Mouse (Mus musculus) spleen, postnatal 14 days (tissue): ENCODE results near the gene 2310022A10Rik.

Experiments used
- DNase-seq, 2 experiments: peaks; one replicate each; pipeline ENCODE4 v3.0.0; 2021 to 2022; ENCODE audit warnings: low spot score in 2 of 2

The 2310022A10Rik gene

DNA sequence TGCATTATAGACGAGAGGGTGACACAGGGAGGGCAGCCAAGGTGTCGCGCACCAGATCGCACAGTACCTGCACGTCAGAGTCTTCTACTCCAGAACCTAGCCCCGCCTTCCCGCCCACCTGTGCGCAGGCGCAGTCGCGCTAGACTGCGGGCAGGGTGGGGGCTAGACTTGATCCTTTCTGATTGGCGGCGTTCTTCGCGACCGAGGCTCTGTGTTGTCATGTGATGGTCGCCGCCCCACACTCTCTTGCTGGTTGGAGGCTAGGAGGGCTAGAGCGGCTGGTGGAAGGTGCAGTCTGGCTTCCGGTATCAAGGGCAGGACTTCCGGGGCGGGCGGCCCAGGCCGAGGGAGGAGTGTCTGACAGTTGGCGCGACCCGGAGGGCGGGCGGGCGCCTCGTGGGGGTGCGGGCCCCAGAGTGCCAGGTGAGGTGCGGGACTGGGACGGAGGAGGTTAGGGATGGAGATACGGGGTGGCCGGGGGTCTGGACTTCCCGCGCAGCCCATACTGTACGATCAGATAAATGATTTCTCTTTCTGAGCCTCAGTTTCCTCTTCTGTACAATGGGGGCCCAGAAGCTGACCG is at the start of gene 2310022A10Rik, which contains the start of gene Pld3:
2310022A10Rik (plus strand) TSS at position 303 of the 583 bp plus-strand sequence.
Pld3 (minus strand) TSS at position 288 of the 583 bp plus-strand sequence.
- DNase-seq: peak; percentile 86 to 89

DNA sequence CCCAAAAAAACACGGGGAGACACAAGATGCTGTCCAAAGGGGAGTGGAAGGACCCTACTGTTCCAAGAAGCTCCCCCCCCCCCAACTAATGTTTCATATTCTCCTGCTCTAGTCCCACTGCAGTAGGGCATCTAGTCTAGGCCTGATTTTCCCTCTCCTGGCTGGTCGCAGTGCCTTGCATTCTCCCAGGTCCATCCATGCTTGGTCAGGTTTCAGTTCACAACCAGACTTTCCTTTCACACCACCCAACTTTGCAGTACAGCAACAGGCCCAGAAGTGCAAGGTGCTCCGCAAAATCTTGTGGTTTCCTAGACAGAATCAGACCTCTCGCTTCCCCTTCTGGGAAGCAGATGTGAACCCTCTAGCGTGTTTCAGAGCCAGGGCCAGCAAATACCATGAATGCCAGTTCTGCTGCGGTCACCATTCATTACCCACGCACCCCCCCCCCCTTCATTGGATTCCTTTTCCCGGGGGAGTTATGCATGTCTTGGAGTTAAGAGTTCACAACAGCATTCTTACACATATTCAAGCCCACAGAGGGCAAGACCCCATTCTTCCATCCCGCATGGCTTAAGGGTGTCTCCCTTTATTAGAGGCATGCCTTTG is 46.2 kb upstream of the 2310022A10Rik start:
- DNase-seq: no peak

DNA sequence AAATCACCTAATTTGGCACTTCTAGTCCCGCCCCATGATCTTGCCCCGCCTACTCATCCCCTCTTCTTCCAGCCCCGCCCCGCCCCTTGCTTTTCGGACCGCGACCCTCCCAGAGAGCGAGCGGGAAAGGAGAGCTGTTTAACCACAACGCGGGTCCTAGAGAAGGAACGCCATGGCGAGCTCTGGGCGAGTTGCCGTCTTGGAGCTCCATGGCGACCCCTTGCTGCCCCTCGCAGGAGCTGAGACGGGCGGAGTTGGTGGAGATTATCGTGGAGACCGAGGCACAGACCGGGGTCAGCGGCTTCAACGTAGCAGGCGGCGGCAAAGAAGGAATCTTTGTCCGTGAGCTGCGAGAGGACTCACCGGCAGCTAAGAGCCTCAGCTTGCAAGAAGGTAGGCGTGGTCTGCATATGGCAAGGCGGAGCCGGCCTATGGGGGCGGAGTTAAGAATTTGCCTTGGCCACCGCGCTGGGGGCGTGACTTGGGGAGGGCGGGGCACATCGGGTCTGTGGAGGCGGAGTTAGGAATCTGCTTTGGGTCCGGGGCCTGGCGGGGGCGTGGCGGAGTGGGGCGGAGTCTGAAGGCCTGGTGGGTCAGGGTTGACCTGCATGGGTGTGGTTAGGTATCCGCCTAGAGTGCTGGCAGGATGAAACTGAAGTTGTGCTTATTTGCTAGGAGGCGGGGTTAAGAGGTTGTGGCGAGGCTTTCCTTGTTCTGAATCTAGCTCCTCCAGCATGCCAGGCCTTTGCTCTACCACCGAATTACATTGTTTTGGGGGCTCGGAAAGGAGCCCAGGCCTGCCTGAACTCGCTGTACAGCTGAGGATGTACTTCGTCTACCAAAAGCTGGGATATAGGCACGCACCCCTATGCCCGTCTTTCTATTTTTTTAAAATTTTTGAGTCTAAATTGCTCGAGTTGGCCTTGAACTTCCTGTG is 45.1 kb upstream of the 2310022A10Rik start:
- DNase-seq: peak; percentile 100

DNA sequence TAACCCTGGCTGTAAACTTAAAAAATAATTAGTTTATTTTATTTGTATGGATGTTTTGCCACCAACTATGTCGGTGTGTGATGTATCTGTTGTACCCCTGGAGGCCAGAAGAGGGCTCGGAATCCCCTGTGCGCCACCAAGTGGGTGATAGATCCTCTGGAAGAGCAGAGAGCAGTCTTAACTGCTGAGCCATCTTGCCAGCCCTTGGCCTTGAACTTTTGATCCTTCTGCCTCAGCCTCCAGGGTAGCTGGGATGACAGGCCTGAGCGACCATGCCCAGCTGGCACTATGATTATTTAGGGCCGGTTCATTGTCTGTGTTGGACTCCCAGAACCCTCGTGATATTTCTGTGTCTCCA is 44.4 kb upstream of the 2310022A10Rik start:
- DNase-seq: peak; percentile 55 to 70

DNA sequence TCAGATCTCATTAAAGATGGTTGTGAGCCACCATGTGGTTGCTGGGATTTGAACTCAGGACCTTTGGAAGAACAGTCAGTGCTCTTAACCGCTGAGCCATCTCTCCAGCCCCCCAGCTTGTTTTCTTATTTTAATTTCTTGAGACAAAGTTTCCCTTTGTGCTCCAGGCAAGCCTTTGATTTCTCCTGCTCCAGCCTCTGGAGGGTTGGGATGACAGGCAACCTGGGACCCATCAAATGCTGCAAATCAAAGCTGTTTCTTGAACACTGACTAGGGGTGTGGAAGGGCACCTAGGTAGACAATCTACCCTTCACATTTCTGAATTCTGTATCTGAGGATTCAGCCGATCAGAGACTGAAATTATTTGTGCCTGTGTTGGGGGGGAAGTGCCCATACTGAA is 42.2 kb upstream of the 2310022A10Rik start:
- DNase-seq: no peak

DNA sequence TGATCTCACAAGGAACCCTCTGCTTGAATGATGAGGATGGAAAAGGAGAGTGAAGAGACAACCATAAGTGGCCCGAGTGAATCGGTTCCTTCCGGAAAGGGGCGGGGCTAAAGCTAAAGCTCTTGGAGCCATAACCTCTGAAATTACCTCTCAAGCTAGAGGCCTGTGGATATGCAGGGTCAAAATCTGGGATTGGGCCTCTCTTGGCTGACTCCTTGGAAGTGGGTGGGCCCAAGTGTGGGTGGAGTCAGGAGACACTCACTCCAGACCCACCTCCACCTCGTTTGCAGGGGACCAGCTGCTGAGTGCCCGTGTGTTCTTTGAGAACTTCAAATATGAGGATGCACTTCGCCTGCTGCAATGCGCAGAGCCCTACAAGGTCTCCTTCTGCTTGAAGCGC is 38.1 kb upstream of the 2310022A10Rik start:
- no peak for DNase-seq

DNA sequence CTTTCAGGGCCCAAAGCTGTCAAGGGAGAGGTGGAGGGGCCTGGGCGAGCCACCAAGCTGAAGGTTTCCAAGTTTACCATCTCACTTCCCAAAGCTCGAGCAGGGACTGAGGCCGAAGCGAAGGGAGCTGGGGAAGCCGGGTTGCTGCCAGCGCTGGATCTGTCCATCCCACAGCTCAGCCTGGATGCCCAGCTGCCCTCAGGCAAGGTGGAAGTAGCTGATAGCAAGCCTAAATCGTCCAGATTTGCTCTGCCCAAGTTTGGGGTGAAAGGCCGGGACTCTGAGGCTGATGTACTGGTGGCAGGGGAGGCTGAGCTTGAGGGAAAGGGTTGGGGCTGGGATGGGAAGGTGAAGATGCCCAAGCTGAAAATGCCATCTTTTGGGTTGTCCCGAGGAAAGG is 34.7 kb upstream of the 2310022A10Rik start:
- DNase-seq: no peak

DNA sequence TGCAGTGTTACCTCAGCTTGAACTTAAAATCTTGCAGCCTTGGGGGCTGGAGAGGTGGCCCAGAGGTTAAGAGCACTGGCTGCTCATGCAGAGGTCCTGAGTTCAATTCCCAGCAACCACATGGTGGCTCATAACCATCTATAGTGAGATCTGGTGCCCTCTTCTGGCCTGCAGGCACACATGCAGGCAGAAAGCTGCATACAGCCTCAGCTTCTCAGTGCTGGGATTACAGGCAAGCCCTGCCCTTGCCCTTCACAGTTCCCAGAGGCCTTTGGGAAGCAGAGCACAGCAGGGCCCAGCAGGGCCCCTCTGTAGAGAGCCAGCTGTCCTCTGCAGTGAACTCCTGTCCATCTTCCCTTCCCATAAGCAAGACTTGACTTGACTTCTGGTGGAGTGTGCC is 32.9 kb upstream of the 2310022A10Rik start:
- DNase-seq: no peak

DNA sequence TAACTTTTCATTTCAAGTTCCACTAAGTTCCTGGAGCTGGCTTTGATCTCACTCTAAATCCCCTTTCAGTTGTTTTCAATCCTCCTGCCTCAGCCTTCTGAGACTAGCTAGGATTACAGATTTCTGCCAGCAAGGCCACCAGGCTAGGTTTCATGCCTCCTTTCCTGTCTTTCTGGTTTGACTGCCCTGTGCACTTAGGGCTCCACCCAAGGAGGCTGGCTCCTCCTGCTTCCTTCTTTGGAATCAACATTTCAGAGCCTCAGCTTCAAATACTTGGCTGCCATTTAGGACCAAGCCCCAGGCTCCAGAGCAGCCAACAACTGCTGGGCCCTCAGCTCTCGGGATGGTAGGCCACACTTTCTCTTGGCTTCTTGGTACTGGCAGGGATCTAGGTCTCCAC is 32.4 kb upstream of the 2310022A10Rik start:
- DNase-seq: no peak

DNA sequence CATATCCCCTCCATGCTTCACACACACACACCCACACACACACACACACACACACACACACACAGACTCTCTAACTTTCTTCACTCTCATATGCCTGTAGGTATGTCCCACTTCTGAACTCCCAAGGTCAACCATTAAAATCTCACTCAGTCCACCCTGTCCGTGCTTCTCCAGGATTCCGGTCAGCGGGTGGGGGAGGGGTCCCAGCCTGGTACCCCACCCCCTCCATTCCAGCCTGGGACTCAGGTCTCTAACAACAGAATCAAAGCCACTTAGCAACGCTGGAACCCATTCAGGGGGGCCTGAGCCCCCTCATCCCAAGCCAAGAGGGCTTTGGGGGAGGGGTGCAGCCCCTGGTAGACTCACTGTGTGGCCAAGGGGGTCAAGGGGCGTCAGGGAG is 30.1 kb upstream of the 2310022A10Rik start, which contains the start of gene Hipk4:
Hipk4 (plus strand) TSS at position 301 of the 400 bp plus-strand sequence.
- DNase-seq: no peak

DNA sequence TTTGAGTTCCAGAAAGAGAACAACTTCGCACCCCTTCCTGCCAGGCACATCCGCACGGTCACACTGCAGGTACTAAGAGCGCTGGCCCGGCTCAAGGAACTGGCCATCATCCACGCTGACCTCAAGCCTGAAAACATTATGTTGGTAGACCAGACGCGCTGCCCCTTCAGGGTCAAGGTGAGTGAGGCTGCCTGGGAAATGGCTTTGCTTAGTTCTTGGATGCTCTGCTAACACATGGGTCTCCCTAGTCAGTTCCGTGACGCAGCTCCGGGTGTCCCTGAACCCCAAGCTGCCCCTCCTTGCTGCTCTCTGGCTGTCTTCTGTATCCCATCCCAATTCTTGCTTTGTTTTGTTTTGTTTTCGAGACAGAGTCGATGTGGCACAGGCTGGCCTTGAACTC is 29.2 kb upstream of the 2310022A10Rik start:
- DNase-seq: no peak

DNA sequence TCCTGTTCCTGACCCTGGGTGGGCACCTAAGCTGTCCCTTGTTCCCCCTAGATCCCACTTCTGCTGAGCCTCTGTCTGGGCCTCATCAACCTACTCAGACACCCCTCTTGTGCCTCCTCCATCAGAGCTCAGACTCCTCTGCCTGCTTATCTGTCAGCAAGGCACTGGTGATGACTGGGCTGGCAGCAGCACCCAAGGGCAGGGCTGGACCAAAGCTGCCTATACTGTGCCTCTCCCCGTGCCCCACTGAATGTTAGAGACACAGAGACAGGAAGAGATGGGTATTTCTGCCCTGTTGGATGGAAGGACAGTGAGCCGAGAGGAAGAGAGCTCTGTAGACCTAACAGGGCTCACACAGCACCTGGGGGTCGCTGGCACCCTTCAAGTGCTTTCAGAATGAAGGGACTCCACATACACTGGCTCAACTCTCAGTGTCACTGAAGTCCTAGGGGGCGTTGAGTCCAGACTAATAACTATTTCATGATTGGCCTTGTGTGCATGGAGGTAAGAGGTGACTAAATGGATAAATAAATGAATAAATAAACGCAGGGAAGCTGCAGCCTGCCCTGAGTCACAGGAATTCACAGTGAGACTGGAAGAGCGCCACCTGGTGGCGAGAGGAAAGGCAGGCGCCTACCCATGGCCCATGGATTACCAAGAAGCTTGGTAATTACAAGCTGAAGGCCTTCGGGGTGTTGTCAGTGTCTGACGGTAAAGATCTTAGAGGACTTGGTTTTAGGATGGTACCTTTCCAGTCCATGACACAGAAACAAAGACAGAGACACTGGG is 26.8 kb upstream of the 2310022A10Rik start:
- peak; percentile 57 to 79 for DNase-seq

DNA sequence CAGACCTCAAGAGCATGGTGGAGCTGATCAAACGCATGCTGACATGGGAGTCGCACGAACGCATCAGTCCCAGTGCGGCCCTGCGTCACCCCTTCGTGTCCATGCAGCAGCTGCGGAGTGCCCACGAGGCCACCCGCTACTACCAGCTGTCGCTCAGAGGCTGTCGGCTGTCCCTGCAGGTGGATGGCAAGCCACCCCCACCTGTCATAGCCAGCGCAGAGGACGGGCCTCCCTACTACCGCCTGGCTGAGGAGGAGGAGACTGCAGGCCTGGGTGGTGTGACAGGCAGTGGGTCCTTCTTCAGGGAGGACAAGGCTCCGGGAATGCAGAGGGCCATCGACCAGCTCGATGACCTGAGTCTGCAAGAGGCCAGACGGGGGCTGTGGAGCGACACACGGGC is 24.0 kb upstream of the 2310022A10Rik start:
- DNase-seq: no peak

DNA sequence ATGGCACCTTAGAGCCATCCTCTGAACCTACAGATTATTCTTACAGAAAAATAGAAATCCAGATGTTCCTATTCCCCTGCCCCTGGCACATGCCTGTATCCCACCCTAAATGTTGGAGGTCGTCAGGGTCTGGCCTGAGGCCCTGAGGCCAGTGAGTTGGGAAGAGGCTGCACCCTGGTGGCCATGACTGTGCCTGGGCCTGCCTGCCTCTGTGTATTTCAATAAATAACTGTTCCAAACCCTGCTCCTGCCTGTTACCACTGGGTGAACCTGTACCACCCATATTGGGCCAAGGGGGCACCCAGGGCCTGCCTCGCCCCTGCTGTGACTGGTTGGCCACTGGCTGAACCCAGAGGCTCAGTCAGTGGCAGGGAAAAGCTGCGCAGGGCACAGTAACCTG is 22.1 kb upstream of the 2310022A10Rik start:
- no peak for DNase-seq

DNA sequence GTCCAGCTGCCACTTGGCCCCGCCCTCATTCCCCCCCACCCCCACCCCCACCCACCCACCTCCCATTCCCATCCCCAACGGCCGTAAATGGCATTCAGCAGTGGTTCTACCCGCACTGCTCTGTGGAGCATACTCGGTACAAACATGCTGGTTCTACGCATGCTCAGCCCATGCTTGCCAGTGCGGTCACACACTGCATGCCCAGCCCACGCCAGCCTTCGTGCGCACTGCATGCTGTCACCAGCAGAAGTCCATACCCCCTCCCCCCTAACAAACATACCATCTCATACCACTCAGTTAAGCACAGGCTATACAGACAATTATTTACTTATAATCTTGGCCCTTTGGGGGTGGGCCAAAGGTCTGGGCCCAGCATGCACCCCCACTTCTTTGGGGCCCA is 21.3 kb upstream of the 2310022A10Rik start:
- no peak for DNase-seq

DNA sequence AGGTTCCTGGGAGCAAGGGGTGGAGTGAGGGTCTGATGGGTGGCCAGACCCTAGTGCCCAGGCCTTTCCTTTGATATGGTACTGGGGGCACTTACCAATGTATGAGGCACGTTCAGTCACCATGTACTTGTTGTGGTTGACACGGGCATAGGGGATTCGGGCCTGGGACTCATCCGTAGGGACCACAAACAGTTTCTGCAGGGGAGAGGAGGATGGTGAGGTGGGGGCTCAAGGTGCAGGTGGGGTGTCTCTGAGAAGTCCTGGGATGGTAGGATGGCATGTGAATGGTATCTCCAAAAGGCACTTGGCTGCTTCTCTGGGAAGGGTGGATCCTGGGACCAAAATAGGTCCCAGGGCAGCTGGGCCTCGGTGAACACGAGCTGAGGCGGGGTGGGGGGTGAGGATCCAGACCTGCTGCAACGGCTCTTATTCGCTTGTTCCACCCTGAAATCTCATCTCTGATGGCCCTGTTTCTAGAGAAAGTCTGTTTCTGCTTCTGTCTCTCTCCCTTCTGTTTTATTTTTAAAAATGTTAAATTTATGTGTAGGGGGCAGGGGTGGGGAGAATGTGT is 20.5 kb upstream of the 2310022A10Rik start:
- DNase-seq: no peak

DNA sequence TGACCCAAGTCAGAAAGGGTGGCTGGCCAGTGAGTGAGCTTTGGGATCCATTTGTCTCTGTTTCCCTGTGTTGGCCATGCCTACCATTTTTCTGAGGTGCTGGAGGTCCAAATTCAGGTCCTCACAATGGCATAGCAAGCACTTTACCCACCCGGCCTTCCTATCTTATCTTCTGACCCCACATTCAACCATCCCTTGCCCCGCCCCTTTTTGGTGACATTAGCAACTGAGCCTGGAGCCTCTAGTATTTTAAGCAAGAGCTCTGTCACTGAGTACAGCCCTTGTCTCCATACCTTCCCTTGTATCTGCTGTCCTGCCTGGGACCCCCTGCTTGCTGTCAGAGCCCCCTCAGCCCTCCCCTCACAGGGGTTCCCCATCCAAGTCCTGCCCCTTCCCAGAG is 17.6 kb upstream of the 2310022A10Rik start:
- peak in 1 of 2 experiments; percentile 28 for DNase-seq

DNA sequence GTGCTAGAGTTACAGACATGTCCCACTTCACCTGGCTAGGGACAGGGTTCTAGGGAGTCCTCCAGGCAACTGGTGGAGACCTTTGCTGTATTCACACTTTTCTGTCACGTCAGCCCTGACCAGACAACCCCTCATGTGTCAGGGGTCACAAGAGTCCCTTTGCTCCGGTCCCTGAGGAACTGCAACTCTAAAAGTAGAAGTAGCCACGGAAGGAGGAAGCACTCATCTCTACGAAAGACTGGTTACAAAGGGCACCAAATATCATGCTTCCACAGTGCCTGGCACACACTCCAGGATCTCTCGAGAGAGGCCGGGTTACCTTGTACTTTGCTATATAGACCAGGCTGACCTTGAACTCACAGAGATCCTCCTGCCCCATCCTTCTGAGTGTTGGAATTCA is 16.4 kb upstream of the 2310022A10Rik start:
- no peak for DNase-seq

DNA sequence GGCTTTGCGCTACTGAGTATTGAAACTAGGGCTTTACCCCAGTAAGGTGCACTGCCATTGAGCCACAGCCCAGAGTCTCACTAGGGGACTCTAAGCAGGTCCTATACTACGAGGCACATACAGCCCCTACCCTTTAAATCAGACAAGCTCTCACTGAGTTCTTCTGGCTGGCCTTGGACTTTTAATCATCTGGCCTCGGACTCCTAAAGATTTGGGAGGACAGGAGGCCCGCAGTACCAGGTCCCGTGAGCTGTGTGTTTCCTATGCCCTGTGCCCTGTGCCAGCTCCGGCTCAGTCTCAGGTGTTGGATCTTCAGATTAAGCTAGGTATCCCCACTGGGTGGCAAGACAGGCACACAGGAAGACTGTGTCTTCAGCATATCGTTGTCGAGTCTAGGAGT is 15.0 kb upstream of the 2310022A10Rik start:
- no peak for DNase-seq

DNA sequence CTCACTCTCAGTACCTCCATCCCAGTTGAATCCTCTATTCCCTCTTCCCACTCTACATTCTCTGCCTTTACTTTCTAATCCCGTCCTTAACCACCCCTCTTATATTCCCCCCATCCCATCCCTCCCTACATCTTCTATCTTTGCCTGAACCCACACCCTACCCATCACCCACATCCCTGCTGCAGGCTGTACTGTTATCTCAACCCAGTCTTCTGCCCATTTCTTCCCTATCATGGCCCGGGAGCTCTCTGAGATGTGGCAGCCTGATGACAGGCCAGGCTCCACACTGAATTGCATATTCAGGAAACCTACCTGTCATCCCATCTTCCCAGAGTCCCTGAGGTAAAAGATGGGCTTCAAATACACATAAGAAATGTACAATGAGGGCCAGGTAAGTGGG is 14.2 kb upstream of the 2310022A10Rik start:
- DNase-seq: no peak

DNA sequence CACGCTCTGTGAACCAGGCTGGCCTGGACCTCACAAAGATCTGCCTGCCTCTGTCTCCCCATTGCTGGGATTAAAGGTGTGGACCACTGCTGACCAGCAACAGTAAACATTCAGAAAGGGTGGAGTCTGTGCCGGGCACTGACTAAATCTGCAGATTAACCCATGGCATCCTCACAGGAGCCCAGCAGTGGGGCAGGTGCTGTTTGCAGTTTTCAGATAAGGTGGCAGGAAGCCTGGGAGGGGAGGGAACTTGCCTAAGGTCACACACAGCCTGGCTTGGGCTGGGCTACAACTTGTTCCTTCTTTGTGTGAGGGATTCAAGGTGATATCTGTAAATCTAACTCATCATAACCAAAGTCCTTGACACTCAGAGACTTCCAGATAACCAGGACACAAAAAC is 12.5 kb upstream of the 2310022A10Rik start:
- DNase-seq: no peak

DNA sequence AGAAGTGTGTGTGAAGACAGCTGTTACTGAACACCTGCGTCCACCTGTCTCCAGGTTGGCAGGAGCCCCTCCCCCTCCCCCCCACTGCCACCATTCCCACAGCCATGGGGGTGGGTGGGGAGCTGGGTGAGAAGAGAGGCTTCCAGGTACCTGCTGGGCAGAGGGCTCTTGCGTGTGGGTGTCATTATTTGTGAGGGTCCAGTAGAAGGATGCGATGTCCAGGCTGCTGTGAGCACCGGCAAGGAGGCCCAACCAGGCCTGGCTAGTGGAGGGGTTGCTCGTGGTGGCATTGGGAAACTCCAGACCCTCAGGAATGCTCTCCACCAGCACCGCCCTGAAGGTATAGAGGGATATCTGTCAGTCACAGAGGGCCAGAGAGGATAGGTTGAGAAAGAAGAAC is 12.1 kb upstream of the 2310022A10Rik start:
- no peak for DNase-seq
